Mouse (Mus musculus) heart, embryonic 16.5 days (tissue): ENCODE results near the gene Col15a1. TPM values are rescaled to one million over a fixed set of nuclear protein-coding genes. Genes with fewer than 3 reads are reported as not detected.

ENCODE experiments used
- ATAC-seq: fragments of 200-750 bp; cut with Nextera tagmentation; replicated peaks from 2 replicates; pipeline ENCODE4 v1.8.0; 2017; ENCODE audit warnings: moderate number of reproducible peaks; ENCODE audit not compliant: insufficient read depth, low FRiP score; ENCODE audit errors: extremely low read depth
- H3K27ac ChIP-seq: fragments of 300-500 bp; sonication (generic); 2 replicates; pipeline ENCODE4 v1.5.1; 2014; ENCODE audit warnings: mild to moderate bottlenecking, low read length, control low read depth, moderate library complexity
- H3K27me3 ChIP-seq: fragments of 300-500 bp; sonication (generic); 2 replicates; pipeline ENCODE4 v1.6.1; 2014; ENCODE audit warnings: low read length, mixed read lengths; ENCODE audit not compliant: control insufficient read depth, insufficient read depth
- H3K36me3 ChIP-seq: fragments of 300-500 bp; sonication (generic); 2 replicates; pipeline ENCODE4 v1.6.1; 2014; ENCODE audit not compliant: control insufficient read depth, insufficient read depth
- H3K4me1 ChIP-seq: fragments of 300-500 bp; sonication (generic); 2 replicates; pipeline ENCODE4 v1.6.1; 2014; ENCODE audit warnings: low read length, mixed read lengths; ENCODE audit not compliant: control insufficient read depth, insufficient read depth
- H3K4me2 ChIP-seq: fragments of 300-500 bp; sonication (generic); 2 replicates; pipeline ENCODE4 v1.6.1; 2014; ENCODE audit warnings: low read depth, mild to moderate bottlenecking, control low read depth, low read length
- H3K4me3 ChIP-seq: fragments of 300-500 bp; sonication (generic); 2 replicates; pipeline ENCODE4 v1.5.1; 2014; ENCODE audit warnings: mild to moderate bottlenecking, control low read depth, low read length
- H3K9ac ChIP-seq: fragments of 300-500 bp; sonication (generic); 2 replicates; pipeline ENCODE4 v1.6.1; 2014; ENCODE audit warnings: low read length, control low read depth
- H3K9me3 ChIP-seq: fragments of 300-500 bp; sonication (generic); replicated peaks from 2 replicates; pipeline ENCODE4 v1.6.1; 2016; ENCODE audit warnings: low read length; ENCODE audit not compliant: control insufficient read depth
- WGBS: fragments of 180-500 bp; shearing (Covaris S2); extraction: QIAGEN DNeasy Blood & Tissue Kit; methylation state at CpG from one replicate; pipeline ENCODE4 v1.1.7; 2014; 5-methylcytosine and 5-hydroxymethylcytosine counted together
- polyA plus RNA-seq: library from polyadenylated mRNA; unstranded; fragments of >200 nt; fragmentation: Nextera tagmentation; extraction: Ambion mirVana; gene quantifications from 2 replicates; pipeline ENCODE4 v1.2.1, GENCODE M21; 2015

The Col15a1 gene
- polyA plus RNA-seq, 1 experiment from 2014 or later: 13.5 TPM

DNA sequence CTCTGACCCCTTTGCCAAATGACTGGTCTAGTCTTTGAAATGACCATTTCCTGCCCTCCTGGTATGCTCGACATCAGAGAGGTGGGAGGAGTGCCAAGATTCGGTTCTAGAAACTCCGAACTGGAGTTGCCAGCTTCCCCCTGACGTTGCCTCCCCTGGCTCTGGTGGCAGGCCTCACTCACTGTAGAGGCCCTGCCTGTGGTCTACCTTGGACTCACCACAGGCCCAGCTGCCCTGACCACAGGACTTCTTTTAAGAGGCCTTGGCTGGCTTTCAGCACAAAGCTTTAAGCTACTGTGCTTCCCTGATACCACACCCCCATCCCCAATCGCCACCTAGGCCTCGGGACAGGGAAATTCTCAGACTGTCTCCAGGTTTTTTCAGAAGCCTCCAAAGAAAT, 21.4 kb upstream of the Col15a1 start:
- H3K27ac ChIP-seq: no peak overlapping the region
- no peak overlapping the region for H3K4me3 ChIP-seq
- H3K9me3 ChIP-seq: no peaks in the 10 kb centered on the region
- H3K27me3 ChIP-seq: no peaks in the 10 kb centered on the region
- no peak for ATAC-seq
- no peak overlapping the region for H3K9ac ChIP-seq
- H3K4me2 ChIP-seq: no peak overlapping the region
- 60% methylated on average over 6 of the region's 6 CpGs for WGBS
- no peaks in the 10 kb centered on the region for H3K4me1 ChIP-seq
- no peaks in the 10 kb centered on the region for H3K36me3 ChIP-seq

DNA sequence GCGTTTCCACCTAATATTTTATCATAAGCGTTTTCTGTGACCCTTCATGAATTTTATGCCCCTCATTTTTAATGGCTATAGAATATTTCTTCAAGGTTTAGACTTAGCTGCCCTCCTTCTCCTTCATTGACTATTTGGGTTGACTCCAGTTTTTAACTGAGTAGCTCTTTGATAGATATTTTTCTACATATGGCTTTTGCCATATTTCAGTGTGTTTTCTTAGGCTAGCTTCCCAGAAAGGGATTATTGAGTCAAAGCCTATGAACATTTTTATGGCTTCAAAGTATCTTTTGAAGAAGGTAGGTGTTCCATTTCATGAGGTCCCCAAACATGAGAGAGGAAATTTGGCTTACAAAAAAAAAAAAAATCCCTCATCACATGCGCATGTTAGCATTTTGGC, 11.8 kb upstream of the Col15a1 start:
- ATAC-seq: no peak
- H3K4me2 ChIP-seq: no peak overlapping the region
- no peaks in the 10 kb centered on the region for H3K9me3 ChIP-seq
- H3K4me1 ChIP-seq: no peaks in the 10 kb centered on the region
- no peaks in the 10 kb centered on the region for H3K27me3 ChIP-seq
- H3K36me3 ChIP-seq: no peaks in the 10 kb centered on the region
- no peak overlapping the region for H3K27ac ChIP-seq
- no peak overlapping the region for H3K9ac ChIP-seq
- H3K4me3 ChIP-seq: no peak overlapping the region
- whole genome bisulfite sequencing: 73% methylated on average over 3 of the region's 3 CpGs

DNA sequence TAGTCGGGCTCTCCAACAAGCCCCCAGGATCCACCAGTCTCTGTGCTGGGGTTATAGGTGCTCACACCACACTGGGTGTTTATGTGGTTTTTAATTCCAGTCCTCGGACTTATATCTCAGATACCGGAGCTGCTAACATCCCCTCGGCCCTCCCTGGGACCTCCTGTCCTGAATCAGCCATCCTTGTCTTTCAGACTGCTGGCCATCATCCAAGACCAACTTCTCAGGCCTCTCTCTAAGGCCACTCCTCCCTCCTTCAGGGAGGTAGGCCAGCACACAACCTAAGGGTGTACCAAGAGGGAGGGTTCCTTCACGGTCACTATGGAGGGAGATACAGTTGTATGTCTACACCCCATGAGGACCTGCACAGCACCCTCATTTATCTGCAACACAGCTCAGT, 4.3 kb upstream of the Col15a1 start:
- no peak overlapping the region for H3K4me3 ChIP-seq
- H3K9ac ChIP-seq: no peak overlapping the region
- H3K4me1 ChIP-seq: peaks cover 15% of the 10 kb centered on the region
- H3K36me3 ChIP-seq: no peaks in the 10 kb centered on the region
- H3K27me3 ChIP-seq: peaks cover 32% of the 10 kb centered on the region
- H3K27ac ChIP-seq: no peak overlapping the region
- H3K9me3 ChIP-seq: no peaks in the 10 kb centered on the region
- no peak overlapping the region for H3K4me2 ChIP-seq
- 49% methylated on average over 5 of the region's 5 CpGs for WGBS
- no peak for ATAC-seq

DNA sequence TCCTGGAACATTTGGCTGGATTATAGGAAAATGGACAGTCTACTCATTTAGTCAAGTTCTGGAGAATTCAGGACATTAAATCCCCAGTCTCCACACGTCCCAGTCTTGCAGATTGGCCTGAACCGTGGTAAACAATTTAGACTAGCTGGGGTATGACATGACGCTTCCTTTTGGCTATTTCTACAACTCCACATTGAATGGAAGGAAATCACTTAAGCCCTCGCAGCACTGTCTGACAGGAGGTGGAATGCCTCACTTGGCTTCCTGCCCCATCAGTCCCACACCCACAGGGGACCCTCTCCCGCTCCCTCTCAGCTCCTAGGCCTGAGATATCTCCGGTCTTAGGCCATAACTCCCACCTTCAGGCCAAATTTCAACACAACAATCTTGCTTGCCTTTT, 2.1 kb upstream of the Col15a1 start:
- WGBS: 41% methylated on average over 6 of the region's 6 CpGs
- ATAC-seq: peak; percentile 43; the same call in 1 of the 2 replicates
- peak overlapping the region; percentile 65; the same call in 1 of the 2 replicates for H3K27ac ChIP-seq

DNA sequence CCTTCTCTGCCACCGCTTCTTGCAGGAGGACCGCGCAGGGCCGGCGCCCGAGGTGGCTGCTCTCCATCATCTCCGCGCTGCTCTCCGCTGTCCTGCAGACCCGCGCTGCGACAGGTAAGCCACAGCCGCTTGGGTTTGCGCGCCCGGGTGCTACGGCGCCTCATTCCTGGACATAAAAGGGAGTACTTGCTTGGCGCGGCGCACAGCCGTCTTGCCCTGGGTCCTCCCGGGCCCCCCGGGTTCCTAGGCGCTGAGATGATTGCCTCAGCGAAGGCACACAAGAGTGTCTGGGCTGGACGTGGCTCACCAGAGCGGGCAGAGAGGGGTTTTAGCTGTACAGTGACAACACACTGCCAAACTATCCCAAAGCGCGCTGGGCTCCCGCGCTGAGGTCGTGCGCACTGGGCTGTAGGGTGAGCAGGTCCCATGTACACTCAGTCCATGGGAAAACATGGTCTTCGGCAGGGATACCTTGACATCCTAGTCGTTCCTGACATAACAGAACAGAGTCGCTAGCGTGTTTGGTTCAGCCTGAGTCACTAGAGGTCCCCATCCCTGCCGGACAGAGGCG, 545 bp downstream of the Col15a1 start:
- H3K4me3 ChIP-seq: peak overlapping the region; percentile 54
- peaks cover 14% of the 10 kb centered on the region for H3K4me1 ChIP-seq
- no peaks in the 10 kb centered on the region for H3K36me3 ChIP-seq
- H3K9me3 ChIP-seq: no peaks in the 10 kb centered on the region
- H3K27ac ChIP-seq: no peak overlapping the region
- WGBS: 2% methylated on average over 40 of the region's 40 CpGs
- H3K4me2 ChIP-seq: peak overlapping the region; percentile 69
- ATAC-seq: peak; percentile 21; the same call in 1 of the 2 replicates
- H3K27me3 ChIP-seq: peaks cover 48% of the 10 kb centered on the region
- H3K9ac ChIP-seq: peak overlapping the region; percentile 69

More for the DNA sequence above, 2.1 kb upstream of the Col15a1 start:
- H3K9ac ChIP-seq: no peak overlapping the region
- H3K9me3 ChIP-seq: no peaks in the 10 kb centered on the region
- no peak overlapping the region for H3K4me3 ChIP-seq
- peaks cover 50% of the 10 kb centered on the region for H3K27me3 ChIP-seq
- H3K4me1 ChIP-seq: peaks cover 15% of the 10 kb centered on the region
- no peaks in the 10 kb centered on the region for H3K36me3 ChIP-seq
- no peak overlapping the region for H3K4me2 ChIP-seq

DNA sequence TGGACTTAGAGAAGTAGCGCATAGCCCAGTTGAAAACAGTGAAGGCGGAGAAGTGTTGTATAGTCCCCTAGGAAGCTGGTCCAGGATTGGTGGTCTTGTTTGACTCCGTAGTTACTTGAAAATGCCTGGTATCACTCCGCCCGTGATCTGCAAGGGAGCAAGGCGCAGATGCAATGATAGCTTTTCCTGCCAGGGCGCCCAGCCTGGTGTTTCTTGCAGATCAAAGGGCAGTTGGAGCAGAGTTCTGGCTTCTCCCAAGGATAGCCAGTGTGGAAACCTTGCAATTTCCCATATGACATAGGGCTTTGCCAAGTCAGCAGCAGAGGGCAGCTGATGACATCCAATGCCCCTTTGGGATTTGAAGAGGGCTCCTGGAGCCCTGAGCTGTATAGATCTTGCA, 1.5 kb downstream of the Col15a1 start:
- Histone ChIP-seq H3K36me3 (no peaks in the 10 kb centered on the region), H3K9ac (no peak overlapping the region), H3K4me3 (peak overlapping the region; percentile 54), H3K4me1 (peaks cover 10% of the 10 kb centered on the region), H3K27ac (no peak overlapping the region), H3K27me3 (peaks cover 48% of the 10 kb centered on the region), H3K9me3 (no peaks in the 10 kb centered on the region), H3K4me2 (peak overlapping the region; percentile 69)
- no peak for ATAC-seq
- whole genome bisulfite sequencing: 76% methylated on average over 7 of the region's 7 CpGs

DNA sequence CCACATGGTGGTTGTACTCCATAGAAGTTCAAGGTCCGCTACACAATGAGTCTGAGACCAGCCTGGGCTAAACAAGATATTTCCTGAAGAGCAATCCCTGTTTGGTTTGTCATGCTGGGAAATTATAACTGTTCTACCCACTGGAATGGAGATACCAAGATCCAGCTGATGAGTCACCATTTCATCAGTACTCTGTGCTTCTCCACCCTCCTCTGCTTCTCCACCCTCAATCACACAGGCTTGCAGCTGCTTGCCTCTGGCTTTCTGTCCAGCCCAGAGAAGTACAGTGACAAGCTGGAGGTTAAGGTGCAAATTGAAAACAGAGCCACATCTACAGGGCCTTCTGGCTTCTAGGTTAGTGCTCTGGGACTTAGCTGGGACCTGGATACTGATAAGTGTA, 10.9 kb downstream of the Col15a1 start:
- H3K9me3 ChIP-seq: no peaks in the 10 kb centered on the region
- no peak overlapping the region for H3K4me3 ChIP-seq
- no peak overlapping the region for H3K27ac ChIP-seq
- H3K4me1 ChIP-seq: no peaks in the 10 kb centered on the region
- no peak overlapping the region for H3K9ac ChIP-seq
- no peaks in the 10 kb centered on the region for H3K36me3 ChIP-seq
- ATAC-seq: no peak
- 92% methylated on average over 1 of the region's 1 CpGs for WGBS
- H3K27me3 ChIP-seq: no peaks in the 10 kb centered on the region; the same call in 1 of the 2 replicates
- H3K4me2 ChIP-seq: no peak overlapping the region

DNA sequence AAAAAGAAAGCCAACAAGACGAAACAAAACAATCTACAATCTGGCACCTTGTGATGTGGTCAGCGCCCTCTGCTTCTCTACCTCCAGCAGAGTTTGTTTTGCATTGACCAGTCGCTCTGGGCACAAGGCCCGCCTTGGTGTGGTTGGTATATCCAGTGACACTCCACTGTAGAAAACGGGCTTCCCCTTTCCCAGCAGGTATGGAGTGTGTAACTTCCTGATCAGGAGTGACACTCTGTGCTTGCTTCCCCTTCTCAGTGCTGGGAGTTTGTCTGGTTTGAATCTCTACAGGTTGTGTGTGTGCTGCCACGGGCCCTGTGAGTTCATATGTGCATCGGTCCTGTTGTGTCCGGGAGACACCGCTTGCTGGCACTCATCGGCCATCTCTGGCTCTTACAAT, 11.4 kb downstream of the Col15a1 start:
- Histone ChIP-seq H3K27me3 (no peaks in the 10 kb centered on the region; the same call in 1 of the 2 replicates), H3K36me3 (no peaks in the 10 kb centered on the region), H3K4me2 (no peak overlapping the region), H3K9me3 (no peaks in the 10 kb centered on the region), H3K4me1 (no peaks in the 10 kb centered on the region), H3K4me3 (no peak overlapping the region), H3K27ac (no peak overlapping the region), H3K9ac (no peak overlapping the region)
- ATAC-seq: no peak
- WGBS: 85% methylated on average over 10 of the region's 10 CpGs

DNA sequence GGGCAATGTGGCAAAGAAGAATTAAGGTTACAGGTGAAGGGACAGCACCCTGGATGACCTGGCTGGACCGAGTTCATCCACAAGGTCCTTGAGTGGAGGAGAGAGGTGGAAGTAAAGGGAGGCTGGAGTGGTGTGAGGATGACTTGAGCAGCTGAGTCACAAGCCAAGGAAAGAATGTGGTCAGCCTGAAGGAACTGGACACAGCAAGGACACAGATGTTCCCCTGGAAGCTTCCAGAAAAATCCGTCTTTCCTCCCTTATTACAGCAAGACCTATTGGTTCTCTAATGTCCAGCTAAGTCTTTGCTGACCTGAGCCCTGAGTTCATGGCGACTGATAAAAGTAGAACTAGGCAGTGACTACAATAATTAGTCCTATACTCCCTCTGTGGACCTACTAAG, 12.6 kb downstream of the Col15a1 start:
- WGBS: 75% methylated on average over 3 of the region's 3 CpGs
- no peaks in the 10 kb centered on the region for H3K4me1 ChIP-seq
- H3K36me3 ChIP-seq: no peaks in the 10 kb centered on the region
- no peak overlapping the region for H3K4me2 ChIP-seq
- no peak for ATAC-seq
- no peak overlapping the region for H3K27ac ChIP-seq
- no peaks in the 10 kb centered on the region; the same call in 1 of the 2 replicates for H3K27me3 ChIP-seq
- H3K4me3 ChIP-seq: no peak overlapping the region
- no peak overlapping the region for H3K9ac ChIP-seq
- no peaks in the 10 kb centered on the region for H3K9me3 ChIP-seq
